Mouse (Mus musculus): ENCODE measurements around the gene Spsb1.

DNA sequence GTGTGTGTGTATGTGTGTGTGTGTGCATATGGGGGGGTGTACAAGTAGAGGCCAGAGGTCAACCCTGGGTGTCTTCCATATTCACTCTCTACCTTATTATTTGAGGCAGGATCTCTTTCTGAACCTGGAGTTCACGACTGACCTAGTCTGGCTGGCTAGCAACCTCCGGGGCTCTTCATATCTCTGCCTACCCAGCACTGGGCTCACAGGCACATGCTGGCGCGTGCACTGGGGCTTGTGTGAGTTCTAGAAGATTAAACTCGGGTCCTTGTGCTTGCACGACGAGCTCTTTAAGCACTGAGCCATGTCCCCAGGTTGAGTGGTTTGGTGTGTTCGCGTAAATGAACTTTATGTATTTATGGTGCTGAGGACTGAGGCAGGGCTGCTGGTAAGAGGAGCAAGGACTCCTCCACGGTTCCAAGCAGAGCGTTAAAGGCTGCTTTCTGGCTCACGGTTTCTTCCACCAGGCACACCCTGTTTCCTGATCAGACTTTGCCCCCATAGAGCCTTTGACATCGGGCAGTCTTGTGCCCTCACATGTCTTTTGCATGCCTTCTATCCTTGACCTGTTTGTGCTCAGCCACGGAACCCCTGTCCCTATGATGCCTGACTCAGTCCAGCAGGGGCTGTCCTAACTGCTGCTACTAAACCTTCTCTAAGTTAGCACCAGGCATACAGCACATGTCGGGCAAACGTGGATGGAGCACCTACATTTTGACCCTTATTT, 21.2 kb downstream of the Spsb1 start:
- TF ChIP-seq CTCF (IDR thresholded peaks at IDR 0.05; ENCODE audit: insufficient read depth, low read length) (no peak), POLR2A (IDR thresholded peaks at IDR 0.05; ENCODE audit: borderline replicate concordance, extremely low read depth, low read depth, low read length) (no peak)

All from lung, adult 2 months (tissue).